Mouse (Mus musculus) ES-Bruce4 (cell line): ENCODE data around the gene Plxnd1. TPM values are rescaled to one million over a fixed set of nuclear protein-coding genes. Genes with fewer than 3 reads are reported as not detected.

Experiments
- H3K27ac ChIP-seq: 2 replicates; pipeline ENCODE4 v1.5.1; 2012; ENCODE audit warnings: low read length, inconsistent platforms; ENCODE audit not compliant: insufficient read depth
- H3K27me3 ChIP-seq: 2 replicates; pipeline ENCODE4 v1.6.1; 2012; ENCODE audit warnings: mild to moderate bottlenecking, low read length, inconsistent platforms; ENCODE audit not compliant: control insufficient read depth, poor library complexity, insufficient read depth, severe bottlenecking
- H3K36me3 ChIP-seq: 2 replicates; pipeline ENCODE4 v1.6.1; 2012; ENCODE audit warnings: inconsistent platforms, mild to moderate bottlenecking, low read length, moderate library complexity; ENCODE audit not compliant: control insufficient read depth, poor library complexity, insufficient read depth, severe bottlenecking
- H3K4me1 ChIP-seq: one replicate; pipeline ENCODE4 v1.8.1; 2011; ENCODE audit warnings: low read length; ENCODE audit not compliant: control insufficient read depth, insufficient read depth
- H3K4me3 ChIP-seq: 2 replicates; pipeline ENCODE4 v1.5.1; 2011; ENCODE audit warnings: low read depth, mild to moderate bottlenecking, low read length
- H3K9ac ChIP-seq: 2 replicates; pipeline ENCODE4 v1.6.1; 2012; ENCODE audit warnings: low read depth, mild to moderate bottlenecking, inconsistent platforms; ENCODE audit not compliant: poor library complexity, severe bottlenecking
- H3K9me3 ChIP-seq: replicated peaks from 2 replicates; pipeline ENCODE4 v1.6.1; 2012; ENCODE audit warnings: mild to moderate bottlenecking, low read length, inconsistent platforms; ENCODE audit not compliant: control insufficient read depth, poor library complexity, insufficient read depth, severe bottlenecking
- CTCF ChIP-seq: IDR thresholded peaks from one replicate; pipeline ENCODE4 v1.8.1; 2011; ENCODE audit warnings: low read depth, low read length
- EP300 ChIP-seq: IDR thresholded peaks from 2 replicates; pipeline ENCODE4 v1.6.1; 2011; ENCODE audit warnings: low read depth, low read length; ENCODE audit not compliant: insufficient read depth
- POLR2A ChIP-seq: IDR thresholded peaks from one replicate; pipeline ENCODE4 v1.8.1; 2011; ENCODE audit warnings: low read length; ENCODE audit not compliant: insufficient read depth
- polyA plus RNA-seq: library from polyadenylated mRNA; stranded (reverse); fragments of >200 nt; gene quantifications from 2 replicates; pipeline ENCODE4 v1.2.4, GENCODE M21; 2011; ENCODE audit warnings: low read depth; ENCODE audit not compliant: missing spikeins, insufficient read depth, insufficient read length

The Plxnd1 gene
- polyA plus RNA-seq, 1 experiment: 7.6 TPM

GRCm38 (mm10) chr6:116003516-116003915 lies 8.7 kb upstream of the Plxnd1 start:
- H3K4me3 ChIP-seq: no peak overlapping the region
- no peaks in the 10 kb centered on the region for H3K36me3 ChIP-seq
- TF ChIP-seq POLR2A (no peak), EP300 (no peak), CTCF (no peak)
- H3K9ac ChIP-seq: no peak overlapping the region
- no peaks in the 10 kb centered on the region for H3K9me3 ChIP-seq
- no peaks in the 10 kb centered on the region for H3K27me3 ChIP-seq
- H3K27ac ChIP-seq: no peak overlapping the region
- no peaks in the 10 kb centered on the region for H3K4me1 ChIP-seq

- H3K4me1 ChIP-seq: no peaks in the 10 kb centered on the region
- no peaks in the 10 kb centered on the region for H3K36me3 ChIP-seq
- no peaks in the 10 kb centered on the region for H3K27me3 ChIP-seq
- no peaks in the 10 kb centered on the region for H3K9me3 ChIP-seq
- no peak overlapping the region for H3K9ac ChIP-seq
- H3K27ac ChIP-seq: no peak overlapping the region
- no peak for TF ChIP-seq CTCF
- no peak for TF ChIP-seq POLR2A
- TF ChIP-seq EP300: no peak
- no peak overlapping the region for H3K4me3 ChIP-seq
These were observed 7.7 kb upstream of the Plxnd1 start for GRCm38 (mm10) chr6:116002311-116003104.

GRCm38 (mm10) chr6:116000851-116001250 lies 6.0 kb upstream of the Plxnd1 start:
- no peaks in the 10 kb centered on the region for H3K9me3 ChIP-seq
- TF ChIP-seq CTCF: no peak
- no peak for TF ChIP-seq EP300
- no peak for TF ChIP-seq POLR2A

GRCm38 (mm10) chr6:115999227-115999626 lies 4.4 kb upstream of the Plxnd1 start:
- Histone ChIP-seq H3K4me1 (no peaks in the 10 kb centered on the region), H3K9ac (no peak overlapping the region), H3K27ac (no peak overlapping the region), H3K27me3 (peaks cover 3% of the 10 kb centered on the region; the same call in 1 of the 2 replicates), H3K4me3 (no peak overlapping the region), H3K36me3 (no peaks in the 10 kb centered on the region), H3K9me3 (no peaks in the 10 kb centered on the region)
- TF ChIP-seq CTCF (no peak), POLR2A (no peak), EP300 (no peak)

More at GRCm38 (mm10) chr6:116000851-116001250, 6.0 kb upstream of the Plxnd1 start:
- H3K9ac ChIP-seq: no peak overlapping the region
- H3K4me1 ChIP-seq: no peaks in the 10 kb centered on the region
- H3K27me3 ChIP-seq: no peaks in the 10 kb centered on the region
- no peak overlapping the region for H3K27ac ChIP-seq
- no peak overlapping the region for H3K4me3 ChIP-seq
- no peaks in the 10 kb centered on the region for H3K36me3 ChIP-seq

- Histone ChIP-seq H3K27me3 (peaks cover 7% of the 10 kb centered on the region; the same call in 1 of the 2 replicates), H3K4me3 (no peak overlapping the region), H3K36me3 (no peaks in the 10 kb centered on the region), H3K27ac (no peak overlapping the region), H3K4me1 (no peaks in the 10 kb centered on the region), H3K9me3 (no peaks in the 10 kb centered on the region), H3K9ac (no peak overlapping the region)
- TF ChIP-seq CTCF: no peak
- no peak for TF ChIP-seq EP300
- TF ChIP-seq POLR2A: no peak
These were observed 4.0 kb upstream of the Plxnd1 start for GRCm38 (mm10) chr6:115998758-115999157.

GRCm38 (mm10) chr6:115997726-115998311 lies 3.0 kb upstream of the Plxnd1 start:
- no peak for TF ChIP-seq POLR2A
- no peak for TF ChIP-seq EP300
- TF ChIP-seq CTCF: no peak
- Histone ChIP-seq H3K27me3 (peaks cover 15% of the 10 kb centered on the region; the same call in 1 of the 2 replicates), H3K27ac (no peak overlapping the region), H3K4me3 (no peak overlapping the region), H3K36me3 (no peaks in the 10 kb centered on the region), H3K4me1 (no peaks in the 10 kb centered on the region), H3K9me3 (no peaks in the 10 kb centered on the region), H3K9ac (no peak overlapping the region)
